Mouse (Mus musculus) thymus, postnatal 14 days (tissue): ENCODE measurements around the gene Gsdme.
A peak's percentile ranks its signal among the peaks of the same experiment; 100 is the strongest.

Experiments
- DNase-seq: peaks from one replicate; pipeline ENCODE4 v3.0.0; 2021

Gene Gsdme

GRCm38 (mm10) chr6:50175736-50176135 lies 87.9 kb downstream of the Gsdme start:
- DNase-seq: no peak

GRCm38 (mm10) chr6:50169771-50170170 lies 93.9 kb downstream of the Gsdme start:
- DNase-seq: no peak

- DNase-seq: no peak
Measured at GRCm38 (mm10) chr6:50168821-50169220, 94.8 kb downstream of the Gsdme start.

- no peak for DNase-seq
Measured at GRCm38 (mm10) chr6:50163013-50163412, 100.6 kb downstream of the Gsdme start.

- DNase-seq: no peak
Measured at GRCm38 (mm10) chr6:50159842-50160241, 103.8 kb downstream of the Gsdme start.

GRCm38 (mm10) chr6:50149378-50149777 lies 114.3 kb downstream of the Gsdme start:
- DNase-seq: no peak

- peak; percentile 13 for DNase-seq
Measured at GRCm38 (mm10) chr6:50146158-50146557, 117.5 kb downstream of the Gsdme start.

- no peak for DNase-seq
Measured at GRCm38 (mm10) chr6:50139526-50139925, 124.1 kb downstream of the Gsdme start.
